Mouse (Mus musculus): ENCODE measurements around the gene Chil1. TPM values are rescaled to one million over a fixed set of nuclear protein-coding genes. Genes with fewer than 3 reads are reported as not detected.

The Chil1 gene
- polyA plus RNA-seq, 1 experiment: 2.0 TPM

- TF ChIP-seq CTCF (IDR thresholded peaks at IDR 0.05; ENCODE audit: borderline replicate concordance, extremely low read depth, insufficient read depth, insufficient read length): no peak
- TF ChIP-seq POLR2A (IDR thresholded peaks at IDR 0.05; ENCODE audit: borderline replicate concordance, extremely low read depth, insufficient read depth, insufficient read length, poor library complexity, severe bottlenecking): no peak
- no peak for DNase-seq (ENCODE audit: low read depth)
Measured at GRCm38 (mm10) chr1:134233681-134234454, 51.9 kb downstream of the Chil1 start.

- TF ChIP-seq POLR2A (IDR thresholded peaks at IDR 0.05; ENCODE audit: borderline replicate concordance, extremely low read depth, insufficient read depth, insufficient read length, poor library complexity, severe bottlenecking) (no peak), CTCF (IDR thresholded peaks at IDR 0.05; ENCODE audit: borderline replicate concordance, extremely low read depth, insufficient read depth, insufficient read length) (no peak)
- peak; percentile 58 for DNase-seq (ENCODE audit: low read depth)
Measured at GRCm38 (mm10) chr1:134234455-134235390, 52.7 kb downstream of the Chil1 start.

GRCm38 (mm10) chr1:134235391-134235921, 53.5 kb downstream of the Chil1 start, which contains the start of gene Adora1:
TSS of gene Adora1 (minus strand) at chr1:134235431.
- peak; percentile 43 for DNase-seq (ENCODE audit: low read depth)
- TF ChIP-seq POLR2A (IDR thresholded peaks at IDR 0.05; ENCODE audit: borderline replicate concordance, extremely low read depth, insufficient read depth, insufficient read length, poor library complexity, severe bottlenecking) (no peak), CTCF (IDR thresholded peaks at IDR 0.05; ENCODE audit: borderline replicate concordance, extremely low read depth, insufficient read depth, insufficient read length) (no peak)

GRCm38 (mm10) chr1:134236142-134236541, 54.2 kb downstream of the Chil1 start:
- TF ChIP-seq CTCF (IDR thresholded peaks at IDR 0.05; ENCODE audit: borderline replicate concordance, extremely low read depth, insufficient read depth, insufficient read length) (no peak), POLR2A (IDR thresholded peaks at IDR 0.05; ENCODE audit: borderline replicate concordance, extremely low read depth, insufficient read depth, insufficient read length, poor library complexity, severe bottlenecking) (no peak)
- no peak for DNase-seq (ENCODE audit: low read depth)

GRCm38 (mm10) chr1:134237438-134237837, 55.5 kb downstream of the Chil1 start:
- TF ChIP-seq CTCF (IDR thresholded peaks at IDR 0.05; ENCODE audit: borderline replicate concordance, extremely low read depth, insufficient read depth, insufficient read length) (no peak), POLR2A (IDR thresholded peaks at IDR 0.05; ENCODE audit: borderline replicate concordance, extremely low read depth, insufficient read depth, insufficient read length, poor library complexity, severe bottlenecking) (no peak)
- no peak for DNase-seq (ENCODE audit: low read depth)

Other genes starting within 250 kb of the Chil1 start
- gene Fmod, start 144.9 kb upstream of the Chil1 start, polyA plus RNA-seq (2012; rRNA removed): 2.8 and 7.4 TPM in 2 replicates
- 31.8 and 58.3 TPM in 2 replicates for gene Btg2, start 103.1 kb upstream of the Chil1 start, polyA plus RNA-seq (2012; rRNA removed)
- 0.09 and 0.11 TPM in 2 replicates for gene Chit1, start 70.9 kb upstream of the Chil1 start, polyA plus RNA-seq (2012; rRNA removed)
- 0.98 and 1.4 TPM in 2 replicates for gene Mybph, start 11.3 kb downstream of the Chil1 start, polyA plus RNA-seq (2012; rRNA removed)
- 12.9 and 15.2 TPM in 2 replicates for gene Adora1, start 53.3 kb downstream of the Chil1 start, polyA plus RNA-seq (2012; rRNA removed)
- 1.3 and 2.6 TPM in 2 replicates for gene Myog, start 107.8 kb downstream of the Chil1 start, polyA plus RNA-seq (2012; rRNA removed)
- gene Ppfia4, start 150.8 kb downstream of the Chil1 start, polyA plus RNA-seq (2012; rRNA removed): 23.6 and 31.3 TPM in 2 replicates
- 111 and 116 TPM in 2 replicates for gene Tmem183a, start 179.8 kb downstream of the Chil1 start, polyA plus RNA-seq (2012; rRNA removed)
- gene 4933406M09Rik, start 203.8 kb downstream of the Chil1 start, polyA plus RNA-seq (2012; rRNA removed): not detected in 2 replicates
- 11.7 and 13.6 TPM in 2 replicates for gene Cyb5r1, start 223.4 kb downstream of the Chil1 start, polyA plus RNA-seq (2012; rRNA removed)
- gene Adipor1, start 233.2 kb downstream of the Chil1 start, polyA plus RNA-seq (2012; rRNA removed): 49.7 and 61.1 TPM in 2 replicates

All from brain, embryonic 14.5 days (tissue).